Mouse (Mus musculus) lung, adult 2 months (tissue): Measurements from ENCODE around the gene Hpca.

Source experiments
- CTCF ChIP-seq: fragments of 200-500 bp; IDR thresholded peaks from 2 replicates; pipeline ENCODE4 v1.5.1; 2011; ENCODE audit warnings: mild to moderate bottlenecking, low read length, control low read depth; ENCODE audit not compliant: insufficient read depth
- POLR2A ChIP-seq: fragments of 200-500 bp; IDR thresholded peaks from 2 replicates; pipeline ENCODE4 v1.6.1; 2011; ENCODE audit warnings: low read depth, mild to moderate bottlenecking, control low read depth, low read length, borderline replicate concordance; ENCODE audit errors: extremely low read depth

DNA sequence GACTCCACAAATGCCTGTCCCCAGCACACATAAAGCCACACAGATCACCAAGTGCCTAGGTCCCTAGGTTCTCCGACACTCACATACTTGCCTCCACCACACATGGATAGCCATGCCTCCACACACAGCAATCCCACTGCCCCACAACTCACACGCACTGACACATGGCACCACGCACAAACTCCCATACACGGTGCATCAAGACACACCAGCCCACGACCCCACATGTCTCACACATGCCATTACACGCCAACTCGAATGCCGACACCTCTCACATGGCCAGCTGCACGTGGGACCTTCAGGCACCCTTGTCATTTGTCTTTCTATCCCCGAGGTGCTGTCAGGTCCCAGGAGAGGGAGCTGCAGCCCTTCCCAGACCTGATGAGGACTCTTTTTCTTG, 2.1 kb downstream of the Hpca start:
- TF ChIP-seq CTCF (no peak), POLR2A (no peak)
